30 mouse cellular contexts compared by ENCODE assay signal in the genomic region with DNA sequence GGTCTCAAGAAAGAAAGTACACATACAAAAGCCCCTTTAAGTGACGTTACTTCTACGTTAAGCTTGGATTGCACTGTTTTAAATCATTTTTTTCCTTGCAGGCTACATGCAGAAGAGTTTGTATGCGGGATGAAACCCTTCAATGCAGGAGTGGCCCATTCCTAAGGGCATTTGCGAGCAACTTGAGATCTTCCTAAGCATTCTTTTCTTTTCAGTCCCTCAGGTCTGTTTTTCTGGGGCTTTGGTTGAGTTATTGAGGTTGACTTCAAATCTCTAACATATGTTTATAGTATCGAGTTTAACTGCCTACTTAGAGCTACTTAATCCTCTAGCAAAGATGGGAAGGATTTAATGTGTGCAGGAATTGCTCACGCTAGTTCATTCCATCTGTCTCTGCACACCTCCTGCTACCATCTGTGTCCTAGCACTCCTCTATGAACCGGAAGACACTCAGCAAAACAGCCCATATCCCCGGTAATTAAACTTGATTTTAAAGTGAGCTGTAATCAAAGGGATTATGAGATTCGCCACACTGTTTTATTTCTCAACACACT.
A peak's percentile ranks its signal among the peaks of the same experiment; 100 is the strongest.
DNase-seq lines count a peak whose midpoint lies in the region; ATAC-seq lines count a peak whose summit lies in the region.
"Had no signal": no experiment of that assay in that cellular context is flagged by ENCODE, and none has a peak within 500 bp of the region (broad histone marks: within the 10 kb centered on the region; RNA-seq: fewer than 3 reads in every experiment).

No protein-coding gene starts in this region.

- H3K27me3 ChIP-seq in embryonic facial prominence, embryonic 11.5 days (ENCODE audit: control insufficient read depth, insufficient read depth, low read length), result no peaks in the 10 kb centered on the region
- no peaks in the 10 kb centered on the region for H3K27me3 ChIP-seq in embryonic facial prominence, embryonic 10.5 days (replicated peaks; ENCODE audit: low read depth, poor library complexity, severe bottlenecking)
- no peaks in the 10 kb centered on the region for H3K27me3 ChIP-seq in embryonic facial prominence, embryonic 14.5 days (replicated peaks; ENCODE audit: control insufficient read depth, insufficient read depth, low read length)
- H3K27me3 ChIP-seq in hindbrain, embryonic 10.5 days (ENCODE audit: insufficient read depth, poor library complexity, severe bottlenecking), result no peaks in the 10 kb centered on the region
- H3K27me3 ChIP-seq: heart, embryonic 13.5 days; hindbrain, embryonic 12.5 days; midbrain, embryonic 15.5 days; neural tube, embryonic 12.5 days had no signal

- no peak overlapping the region for H3K4me3 ChIP-seq in embryonic facial prominence, embryonic 11.5 days (ENCODE audit: low read depth, low read length)
- H3K4me3 ChIP-seq in embryonic facial prominence, embryonic 10.5 days, result no peak overlapping the region
- H3K4me3 ChIP-seq in embryonic facial prominence, embryonic 14.5 days (ENCODE audit: low read depth, low read length), result no peak overlapping the region
- H3K4me3 ChIP-seq in hindbrain, embryonic 10.5 days, result no peak overlapping the region
- H3K4me3 ChIP-seq: erythroblast, embryonic 14.5 days; gastrocnemius, adult 2 months; heart, embryonic 13.5 days; hindbrain, embryonic 12.5 days; midbrain, embryonic 10.5 days; midbrain, embryonic 15.5 days; myocyte; neural tube, embryonic 12.5 days had no signal

- H3K9me3 ChIP-seq in embryonic facial prominence, embryonic 11.5 days (replicated peaks; ENCODE audit: control insufficient read depth, low read length), result no peaks in the 10 kb centered on the region
- no peaks in the 10 kb centered on the region for H3K9me3 ChIP-seq in embryonic facial prominence, embryonic 10.5 days
- H3K9me3 ChIP-seq in embryonic facial prominence, embryonic 14.5 days (ENCODE audit: control insufficient read depth, low read length), result no peaks in the 10 kb centered on the region
- H3K9me3 ChIP-seq in hindbrain, embryonic 10.5 days, result no peaks in the 10 kb centered on the region
- H3K9me3 ChIP-seq: G1E; heart, embryonic 13.5 days; hindbrain, embryonic 12.5 days; midbrain, embryonic 10.5 days; midbrain, embryonic 15.5 days; neural tube, embryonic 12.5 days had no signal

- H3K4me1 ChIP-seq in embryonic facial prominence, embryonic 11.5 days (ENCODE audit: control insufficient read depth, insufficient read depth, low read length), result no peaks in the 10 kb centered on the region
- H3K4me1 ChIP-seq in embryonic facial prominence, embryonic 10.5 days, result peaks cover 10% of the 10 kb centered on the region; the same call in 1 of the 2 replicates
- H3K4me1 ChIP-seq in embryonic facial prominence, embryonic 14.5 days (ENCODE audit: control insufficient read depth, insufficient read depth, low read length), result peaks cover 17% of the 10 kb centered on the region
- H3K4me1 ChIP-seq in hindbrain, embryonic 10.5 days (replicated peaks), result 0 out of 2 replicates have a peak, but pooled peaks cover 8% of the 10 kb centered on the region
- H3K4me1 ChIP-seq: heart, embryonic 13.5 days; hindbrain, embryonic 12.5 days; midbrain, embryonic 15.5 days; neural tube, embryonic 12.5 days had no signal

- H3K27ac ChIP-seq in embryonic facial prominence, embryonic 11.5 days (replicated peaks; ENCODE audit: low read depth, low read length), result no peak overlapping the region
- no peak overlapping the region for H3K27ac ChIP-seq in embryonic facial prominence, embryonic 10.5 days (replicated peaks)
- H3K27ac ChIP-seq in embryonic facial prominence, embryonic 14.5 days (replicated peaks; ENCODE audit: low read depth, low read length), result no peak overlapping the region
- no peak overlapping the region for H3K27ac ChIP-seq in hindbrain, embryonic 10.5 days
- H3K27ac ChIP-seq: gastrocnemius, adult 2 months; heart, embryonic 13.5 days; hindbrain, embryonic 12.5 days; liver, embryonic 14.5 days; midbrain, embryonic 10.5 days; midbrain, embryonic 15.5 days; neural tube, embryonic 12.5 days had no signal

- no peaks in the 10 kb centered on the region for H3K36me3 ChIP-seq in embryonic facial prominence, embryonic 11.5 days (replicated peaks; ENCODE audit: control insufficient read depth, insufficient read depth, low read depth, low read length)
- no peaks in the 10 kb centered on the region for H3K36me3 ChIP-seq in embryonic facial prominence, embryonic 10.5 days (replicated peaks)
- no peaks in the 10 kb centered on the region for H3K36me3 ChIP-seq in embryonic facial prominence, embryonic 14.5 days (ENCODE audit: control insufficient read depth, insufficient read depth, low read length)
- H3K36me3 ChIP-seq in hindbrain, embryonic 10.5 days, result no peaks in the 10 kb centered on the region
- H3K36me3 ChIP-seq: G1E; heart, embryonic 13.5 days; hindbrain, embryonic 12.5 days; midbrain, embryonic 10.5 days; midbrain, embryonic 15.5 days; neural tube, embryonic 12.5 days had no signal

- peak; percentile 64 for DNase-seq in embryonic facial prominence, embryonic 11.5 days (ENCODE audit: low spot score)
- no peak for DNase-seq in embryonic facial prominence, embryonic 10.5 days (ENCODE audit: low spot score)
- DNase-seq in layer of hippocampus, adult 9-11 months, result peak; percentile 9
- no peak for DNase-seq in layer of hippocampus, adult 18-20 months (ENCODE audit: low spot score in 2 of 2)
- peak; percentile 74 for DNase-seq in embryonic facial prominence, embryonic 14.5 days (ENCODE audit: low spot score)
- peak; percentile 3 for DNase-seq in yolk sac, embryonic 10.5 days (ENCODE audit: low spot score)
- DNase-seq in hindbrain, embryonic 10.5 days (ENCODE audit: low spot score), result no peak
- DNase-seq: adrenal gland, postnatal 10 days; cerebellum, adult 11 months; cerebellum, adult 9-10 months; cerebellum, postnatal 36 days; gastrocnemius, adult 2 months; heart, postnatal 10 days; kidney, adult 9 months; kidney, postnatal 10 days; liver; lung, embryonic 14.5 days; right cerebral cortex, adult 18-20 months; thymus, adult 2 months; thymus, postnatal 36 days had no signal

- 39% methylated on average over 9 of the region's 9 CpGs for WGBS in embryonic facial prominence, embryonic 11.5 days
- 54% methylated on average over 9 of the region's 9 CpGs for WGBS in embryonic facial prominence, embryonic 10.5 days
- WGBS in embryonic facial prominence, embryonic 14.5 days, result 24% methylated on average over 9 of the region's 9 CpGs
- WGBS in hindbrain, embryonic 10.5 days, result 77% methylated on average over 9 of the region's 9 CpGs

- H3K4me2 ChIP-seq in embryonic facial prominence, embryonic 11.5 days (ENCODE audit: low read depth, low read length), result no peak overlapping the region
- H3K4me2 ChIP-seq in embryonic facial prominence, embryonic 14.5 days (ENCODE audit: low read depth, low read length), result no peak overlapping the region
- H3K4me2 ChIP-seq: heart, embryonic 13.5 days; hindbrain, embryonic 12.5 days; lung, embryonic 14.5 days; midbrain, embryonic 15.5 days; neural tube, embryonic 12.5 days had no signal

- peak; percentile 59; the same call in 1 of the 2 replicates for ATAC-seq in embryonic facial prominence, embryonic 11.5 days (replicated peaks; ENCODE audit: insufficient number of reproducible peaks, low FRiP score, low TSS enrichment, low read depth)
- ATAC-seq in embryonic facial prominence, embryonic 14.5 days (ENCODE audit: low read depth), result peak; percentile 91
- ATAC-seq: intestine, postnatal 0 days; midbrain, embryonic 15.5 days had no signal

- H3K9ac ChIP-seq in embryonic facial prominence, embryonic 11.5 days (replicated peaks; ENCODE audit: low read length), result no peak overlapping the region
- H3K9ac ChIP-seq in embryonic facial prominence, embryonic 14.5 days (ENCODE audit: low read depth, low read length), result no peak overlapping the region
- H3K9ac ChIP-seq: heart, embryonic 13.5 days; hindbrain, embryonic 12.5 days; liver, embryonic 14.5 days; lung, embryonic 14.5 days; midbrain, embryonic 15.5 days; neural tube, embryonic 12.5 days had no signal

Comparison
In these comparisons a context has a peak if more than half of its experiments do, and no peak if none do; other contexts are left out.
1. DNase-seq: peak in embryonic facial prominence, embryonic 11.5 days (single experiment), layer of hippocampus, adult 9-11 months (single experiment), embryonic facial prominence, embryonic 14.5 days (single experiment) and yolk sac, embryonic 10.5 days (single experiment); none in embryonic facial prominence, embryonic 10.5 days (single experiment), layer of hippocampus, adult 18-20 months (0 of 2) and hindbrain, embryonic 10.5 days (single experiment).